Mouse (Mus musculus) small intestine, adult 2 months (tissue): Measurements from ENCODE around the gene Gm20388. TPM values are rescaled to one million over a fixed set of nuclear protein-coding genes. Genes with fewer than 3 reads are reported as not detected.
A peak's percentile ranks its signal among the peaks of the same experiment; 100 is the strongest.

Experiments
- H3K27ac ChIP-seq: fragments of 200-500 bp; 2 replicates; pipeline ENCODE4 v1.5.1; 2012; ENCODE audit warnings: low read depth, low read length, control low read depth, inconsistent platforms; ENCODE audit not compliant: insufficient read depth
- H3K27me3 ChIP-seq: fragments of 200-500 bp; 2 replicates; pipeline ENCODE4 v1.6.1; 2012; ENCODE audit warnings: mild to moderate bottlenecking, moderate library complexity, low read length, inconsistent platforms; ENCODE audit not compliant: control insufficient read depth, insufficient read depth
- H3K36me3 ChIP-seq: fragments of 200-500 bp; 2 replicates; pipeline ENCODE4 v1.6.1; 2012; ENCODE audit warnings: mild to moderate bottlenecking, low read length, control low read depth, inconsistent platforms; ENCODE audit not compliant: control insufficient read depth, insufficient read depth
- H3K4me1 ChIP-seq: fragments of 200-500 bp; 2 replicates; pipeline ENCODE4 v1.6.1; 2012; ENCODE audit warnings: low read length, inconsistent platforms, mixed read lengths; ENCODE audit not compliant: control insufficient read depth, insufficient read depth, insufficient read length
- H3K4me3 ChIP-seq: fragments of 200-500 bp; 2 replicates; pipeline ENCODE4 v1.5.1; 2012; ENCODE audit warnings: low read depth, mild to moderate bottlenecking, control low read depth, inconsistent platforms, low read length, moderate library complexity
- CTCF ChIP-seq: fragments of 200-500 bp; IDR thresholded peaks from 2 replicates; pipeline ENCODE4 v1.5.1; 2012; ENCODE audit warnings: low read depth, mild to moderate bottlenecking, control low read depth, inconsistent platforms, low read length, moderate library complexity, mixed read lengths; ENCODE audit not compliant: insufficient replicate concordance, insufficient read length; ENCODE audit errors: extremely low read depth
- POLR2A ChIP-seq: fragments of 200-500 bp; IDR thresholded peaks from 2 replicates; pipeline ENCODE4 v1.6.1; 2012; ENCODE audit warnings: low read depth, mild to moderate bottlenecking, control low read depth, inconsistent platforms, low read length, moderate library complexity
- WGBS: fragments of 180-500 bp; shearing (Covaris S2); methylation state at CpG from one replicate; pipeline ENCODE4 v1.1.7; 2018; 5-methylcytosine and 5-hydroxymethylcytosine counted together
- polyA plus RNA-seq: library from polyadenylated mRNA; depleted of rRNA; stranded (reverse); fragments of >200 nt; gene quantifications from 2 replicates; pipeline ENCODE4 v1.2.3, GENCODE M21; 2012

Gm20388 gene
- polyA plus RNA-seq, 1 experiment, result 37.3 TPM

- Histone ChIP-seq H3K36me3 (no peaks in the 10 kb centered on the region), H3K27ac (no peak overlapping the region), H3K27me3 (no peaks in the 10 kb centered on the region), H3K4me3 (no peak overlapping the region), H3K4me1 (peaks cover 11% of the 10 kb centered on the region)
- TF ChIP-seq CTCF (no peak), POLR2A (no peak)
- WGBS, result 39% methylated on average over 3 of the region's 3 CpGs
Measured at GRCm38 (mm10) chr8:119901349-119901748, 9.3 kb upstream of the Gm20388 start.

- Histone ChIP-seq H3K36me3 (no peaks in the 10 kb centered on the region), H3K4me1 (peaks cover 11% of the 10 kb centered on the region), H3K4me3 (no peak overlapping the region), H3K27ac (no peak overlapping the region), H3K27me3 (no peaks in the 10 kb centered on the region)
- TF ChIP-seq POLR2A (no peak), CTCF (no peak)
- 77% methylated on average over 8 of the region's 8 CpGs for WGBS
Measured at GRCm38 (mm10) chr8:119901952-119902351, 8.7 kb upstream of the Gm20388 start.

- TF ChIP-seq CTCF, result no peak
- WGBS, result 76% methylated on average over 12 of the region's 12 CpGs
- H3K4me3 ChIP-seq, result no peak overlapping the region
- H3K36me3 ChIP-seq, result no peaks in the 10 kb centered on the region
- H3K27me3 ChIP-seq, result no peaks in the 10 kb centered on the region
- peaks cover 7% of the 10 kb centered on the region; the same call in 1 of the 2 replicates for H3K4me1 ChIP-seq
- no peak overlapping the region for H3K27ac ChIP-seq
Measured at GRCm38 (mm10) chr8:119904323-119904911, 6.2 kb upstream of the Gm20388 start.

GRCm38 (mm10) chr8:119909944-119910546 is 596 bp upstream of the Gm20388 start, which contains the start of gene Usp10:
Gene Usp10, plus strand, starts transcription at chr8:119910360.
- no peaks in the 10 kb centered on the region for H3K27me3 ChIP-seq
- peak within 1 kb of the TSS; percentile 77 for H3K27ac ChIP-seq
- peaks cover 18% of the 10 kb centered on the region; the same call in 1 of the 2 replicates for H3K4me1 ChIP-seq
- peak within 1 kb of the TSS; percentile 77 for H3K4me3 ChIP-seq
- H3K36me3 ChIP-seq, result no peaks in the 10 kb centered on the region
- no peak for TF ChIP-seq POLR2A
- no peak for TF ChIP-seq CTCF
- 18% methylated on average over 13 of the region's 13 CpGs for WGBS

GRCm38 (mm10) chr8:119911258-119911962 is 769 bp downstream of the Gm20388 start:
- WGBS, result 2% methylated on average over 30 of the region's 30 CpGs
- H3K27me3 ChIP-seq, result no peaks in the 10 kb centered on the region
- H3K4me3 ChIP-seq, result peak overlapping the region; percentile 77
- TF ChIP-seq POLR2A (no peak), CTCF (no peak)
- peak overlapping the region; percentile 77 for H3K27ac ChIP-seq
- no peaks in the 10 kb centered on the region for H3K36me3 ChIP-seq
- peaks cover 24% of the 10 kb centered on the region; the same call in 1 of the 2 replicates for H3K4me1 ChIP-seq

GRCm38 (mm10) chr8:119912643-119913042 is 2.0 kb downstream of the Gm20388 start:
- Histone ChIP-seq H3K27ac (peak overlapping the region; percentile 4; the same call in 1 of the 2 replicates), H3K27me3 (no peaks in the 10 kb centered on the region), H3K36me3 (no peaks in the 10 kb centered on the region), H3K4me1 (peaks cover 24% of the 10 kb centered on the region), H3K4me3 (0 out of 2 replicates have a peak overlapping the region, but pooled peaks have one; percentile 17)
- 34% methylated on average over 6 of the region's 6 CpGs for WGBS
- no peak for TF ChIP-seq CTCF
- no peak for TF ChIP-seq POLR2A

GRCm38 (mm10) chr8:119913181-119913580 is 2.5 kb downstream of the Gm20388 start:
- no peak overlapping the region for H3K27ac ChIP-seq
- TF ChIP-seq POLR2A (no peak), CTCF (no peak)

More at GRCm38 (mm10) chr8:119913181-119913580, 2.5 kb downstream of the Gm20388 start:
- Histone ChIP-seq H3K4me3 (no peak overlapping the region), H3K36me3 (no peaks in the 10 kb centered on the region), H3K27me3 (no peaks in the 10 kb centered on the region), H3K4me1 (peaks cover 20% of the 10 kb centered on the region)
- WGBS, result 17% methylated on average over 3 of the region's 3 CpGs
